Mouse (Mus musculus): ENCODE data around the gene Calcr.
"Not testable (repeated sequence)": the region's sequence is repeated elsewhere in the genome, so short reads cannot be mapped to it uniquely, and the experiment has no call there.

Calcr gene

DNA sequence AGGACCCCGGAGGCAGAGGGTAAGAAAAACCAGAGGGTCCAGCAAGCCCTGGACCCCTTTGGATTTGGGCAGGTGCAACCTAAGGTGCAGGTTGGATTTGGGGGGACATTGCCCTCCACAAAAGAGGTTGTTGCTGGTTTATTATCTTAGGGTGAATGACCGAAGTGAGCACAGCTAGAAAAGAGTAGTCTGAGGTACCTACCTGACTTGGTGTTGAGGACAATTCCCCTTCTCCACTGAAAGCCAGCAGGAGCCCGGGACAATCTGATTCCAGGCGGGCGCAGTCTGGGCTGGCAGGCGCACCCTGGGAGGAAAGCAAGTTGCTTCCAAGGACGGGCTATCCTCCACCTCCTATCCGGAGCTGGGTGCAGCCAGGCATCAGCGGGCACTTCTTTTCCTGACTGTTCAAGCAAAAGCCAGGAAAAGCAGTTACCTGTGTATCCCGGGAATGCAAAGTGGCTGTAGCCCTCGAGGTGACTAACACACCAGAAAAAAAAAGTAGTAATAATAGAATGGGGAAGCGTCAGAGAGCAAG, at the start of gene Calcr:
Gene Calcr, minus strand, starts transcription at position 485 of the 535 bp plus-strand sequence.
- DNase-seq (ENCODE audit: low read depth, low spot score): no peak

DNA sequence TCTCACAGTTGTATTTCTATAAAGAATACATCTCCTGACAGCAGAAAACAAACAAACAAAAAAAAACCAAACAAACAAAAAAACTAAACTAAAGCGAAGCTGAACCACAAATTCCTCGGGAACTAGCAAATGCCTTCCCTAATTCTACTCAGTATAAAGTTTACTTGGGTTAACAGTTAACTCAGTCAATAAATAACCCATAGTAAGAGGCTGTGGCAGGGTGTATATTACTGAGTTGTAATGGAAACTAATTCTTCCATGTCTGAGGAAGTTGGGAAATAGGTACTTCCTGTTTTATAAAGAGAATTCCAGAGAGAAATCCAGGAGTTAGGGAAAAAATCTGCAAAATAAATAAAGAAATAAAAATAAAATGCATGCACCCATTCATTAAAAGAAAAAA, 3.0 kb upstream of the Calcr start:
- no peak for DNase-seq (ENCODE audit: low read depth, low spot score)

DNA sequence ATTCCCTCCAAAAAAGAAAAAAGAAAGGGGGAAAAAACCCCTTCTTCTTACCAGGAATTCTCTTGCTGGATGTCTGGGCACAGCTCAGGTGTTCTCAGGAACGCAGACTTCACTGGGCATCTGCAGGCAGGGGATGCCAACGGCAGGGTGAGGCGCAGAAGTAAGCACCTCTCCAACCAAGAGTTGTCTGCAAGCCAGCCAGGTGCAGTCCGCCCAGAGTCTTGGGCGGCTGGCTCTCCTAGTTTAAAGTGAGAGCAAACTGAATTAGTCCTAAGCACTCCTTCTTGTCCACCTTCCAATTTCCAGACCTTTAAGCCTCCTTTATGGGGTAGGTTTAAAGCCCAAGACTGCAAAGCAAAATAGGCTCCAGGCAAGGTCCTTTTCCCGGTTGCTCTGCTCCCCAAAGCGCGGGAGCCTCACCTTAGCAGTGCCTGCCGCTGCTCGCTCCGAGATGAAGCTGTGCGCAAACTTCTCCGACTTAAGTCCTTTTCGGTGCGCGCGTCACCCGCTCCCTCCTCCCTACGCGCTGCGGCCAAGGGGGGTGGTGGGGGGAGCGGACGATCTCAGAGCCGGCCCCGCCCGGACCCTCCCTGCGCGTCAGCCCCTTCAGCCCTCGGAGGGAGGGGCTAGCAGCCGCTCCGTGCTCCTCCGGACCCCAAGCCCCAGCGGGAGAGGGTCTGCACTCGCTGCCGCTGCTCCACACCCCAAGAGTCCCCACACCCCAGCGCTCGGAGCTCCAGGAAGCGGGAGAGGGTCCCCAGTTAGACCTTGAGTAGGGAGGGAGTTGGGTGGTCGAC, 1.1 kb downstream of the Calcr start:
- DNase-seq (ENCODE audit: low read depth, low spot score): peak; percentile 23

DNA sequence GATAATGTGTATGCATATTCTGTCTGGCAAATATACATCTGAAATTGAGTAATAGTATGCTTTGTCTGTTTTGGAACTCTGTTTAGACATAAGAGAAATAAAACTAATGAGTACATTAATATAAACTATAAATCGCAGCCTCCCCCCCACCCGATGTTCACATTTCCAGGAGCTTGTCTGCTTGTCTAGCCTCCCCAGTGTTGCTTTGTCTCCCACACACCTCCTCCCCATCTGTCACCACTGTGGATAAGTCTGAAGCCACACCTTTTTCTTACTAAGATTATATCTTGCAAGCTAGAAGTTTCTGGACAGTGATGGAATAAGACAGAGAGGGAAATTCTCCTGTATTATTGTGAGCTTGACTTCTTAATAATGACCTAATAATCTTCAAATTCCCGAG, 12.9 kb downstream of the Calcr start:
- peak; percentile 44 for DNase-seq (ENCODE audit: low read depth, low spot score)

DNA sequence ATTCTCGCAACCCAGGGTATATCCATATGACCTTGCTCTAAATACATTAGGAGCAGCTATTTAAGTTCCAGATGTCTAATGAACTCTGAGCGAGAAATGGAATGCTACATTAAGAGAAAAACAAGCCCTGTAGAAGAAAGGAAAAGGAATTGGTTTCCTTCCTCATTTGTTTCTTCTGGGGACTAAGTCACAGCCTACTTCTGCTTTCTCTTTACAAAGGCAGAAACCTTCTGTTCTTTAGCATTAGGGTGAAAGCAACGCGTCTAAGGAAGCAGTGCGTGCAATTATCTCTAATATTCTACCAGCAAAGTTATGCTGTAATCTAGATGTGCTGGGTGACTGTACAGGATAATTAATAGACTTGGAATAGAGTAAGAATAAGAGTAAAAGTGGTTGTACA, 14.9 kb downstream of the Calcr start:
- DNase-seq (ENCODE audit: low read depth, low spot score): no peak

DNA sequence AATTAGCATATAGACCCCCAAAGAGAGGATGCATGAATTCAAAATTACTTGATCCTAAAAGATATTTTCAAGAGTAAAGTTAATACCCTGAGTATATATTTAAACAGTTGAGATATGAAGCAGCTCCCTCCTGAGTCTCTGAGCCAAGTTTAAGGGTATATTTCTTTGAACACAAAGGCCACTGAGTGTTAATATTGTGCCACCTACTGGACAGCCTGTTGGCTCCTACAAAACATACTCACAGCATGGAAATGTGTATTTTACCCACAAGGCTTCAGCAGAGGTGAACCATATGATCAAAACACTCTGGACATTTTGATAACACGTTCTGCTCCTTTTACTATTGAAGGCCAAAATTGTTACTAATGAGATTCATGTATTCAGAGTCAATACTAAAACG, 19.0 kb downstream of the Calcr start:
- DNase-seq (ENCODE audit: low read depth, low spot score): peak; percentile 11

DNA sequence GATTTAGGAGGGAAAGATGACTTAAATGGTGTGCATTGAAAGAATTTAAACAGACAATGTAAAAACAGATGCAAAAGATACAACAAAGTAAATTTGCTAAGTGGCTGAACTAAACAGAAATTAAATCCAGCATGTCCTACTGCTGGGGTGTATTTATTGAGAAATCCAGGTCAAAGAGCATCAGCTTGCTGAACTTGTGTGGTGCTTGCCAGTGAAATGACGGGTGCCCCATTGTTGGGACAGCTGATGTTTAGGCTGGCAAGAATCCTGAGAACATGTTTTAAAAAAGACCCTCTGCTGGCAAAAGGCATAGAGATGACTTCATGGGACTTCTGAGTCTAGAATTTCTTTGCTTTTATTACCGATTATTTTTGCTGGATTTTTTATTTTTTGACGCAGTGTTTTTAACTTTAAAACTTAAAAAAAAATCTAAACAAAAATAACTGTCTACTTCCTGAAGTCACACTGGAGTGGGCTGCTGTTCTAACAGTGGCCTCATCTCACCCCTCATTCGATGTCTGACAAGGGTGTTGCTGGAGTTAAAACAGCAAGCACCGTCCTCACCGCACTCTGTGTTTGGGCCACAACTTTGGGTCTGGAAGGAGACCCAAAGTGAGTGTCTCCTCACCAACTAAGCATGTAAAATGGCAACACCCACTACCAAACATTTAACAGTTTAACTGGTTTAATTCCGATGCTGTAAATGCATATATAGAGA, 22.4 kb downstream of the Calcr start:
- no peak for DNase-seq (ENCODE audit: low read depth, low spot score)

DNA sequence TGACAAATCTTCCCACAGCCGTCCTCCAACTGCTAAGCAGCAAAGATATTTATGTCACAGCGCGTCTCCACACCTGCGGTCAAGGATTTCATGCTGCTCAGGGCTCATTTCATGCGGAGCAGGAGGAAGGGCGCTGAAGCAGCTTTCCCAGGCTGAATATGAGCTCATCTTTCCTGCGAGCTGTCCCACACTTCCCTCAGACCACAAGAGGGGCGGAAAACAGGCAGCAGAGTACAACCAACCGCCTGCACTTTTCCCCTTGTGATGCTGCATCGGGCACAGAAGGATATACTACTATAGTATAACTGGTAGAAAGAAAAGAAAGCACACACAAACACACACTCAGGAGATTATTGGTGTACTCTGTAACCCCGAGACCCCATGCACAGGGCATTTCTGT, 23.2 kb downstream of the Calcr start:
- DNase-seq (ENCODE audit: low read depth, low spot score): no peak

DNA sequence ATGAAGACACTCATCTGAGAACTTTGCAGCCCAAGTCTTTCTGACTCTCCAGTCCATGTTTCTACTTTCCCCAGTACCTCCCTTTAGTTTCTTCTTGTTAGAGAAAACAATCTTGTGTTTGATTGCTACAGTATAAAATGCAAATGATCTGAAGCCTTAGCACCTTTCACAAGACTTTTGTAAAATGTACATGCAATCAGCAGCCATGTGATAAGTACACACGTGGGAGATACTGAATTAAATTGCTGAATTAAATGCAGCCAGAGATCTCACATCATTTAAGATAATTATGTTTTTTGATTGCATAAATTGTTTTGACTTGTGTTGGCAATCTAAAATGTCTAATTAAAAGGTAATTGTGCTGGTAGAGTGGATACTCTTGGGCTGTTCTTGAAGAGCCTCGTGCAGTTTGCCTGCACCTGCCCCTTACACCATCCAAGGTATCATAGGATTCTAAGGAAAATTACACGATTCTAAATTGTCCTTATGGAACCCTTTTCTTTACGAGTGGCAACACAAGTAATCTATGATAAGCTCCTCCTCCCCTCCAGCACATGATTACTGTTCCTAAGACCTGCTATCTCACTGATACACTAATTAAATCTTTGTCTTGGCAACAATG, 34.2 kb downstream of the Calcr start:
- DNase-seq (ENCODE audit: low read depth, low spot score): no peak

DNA sequence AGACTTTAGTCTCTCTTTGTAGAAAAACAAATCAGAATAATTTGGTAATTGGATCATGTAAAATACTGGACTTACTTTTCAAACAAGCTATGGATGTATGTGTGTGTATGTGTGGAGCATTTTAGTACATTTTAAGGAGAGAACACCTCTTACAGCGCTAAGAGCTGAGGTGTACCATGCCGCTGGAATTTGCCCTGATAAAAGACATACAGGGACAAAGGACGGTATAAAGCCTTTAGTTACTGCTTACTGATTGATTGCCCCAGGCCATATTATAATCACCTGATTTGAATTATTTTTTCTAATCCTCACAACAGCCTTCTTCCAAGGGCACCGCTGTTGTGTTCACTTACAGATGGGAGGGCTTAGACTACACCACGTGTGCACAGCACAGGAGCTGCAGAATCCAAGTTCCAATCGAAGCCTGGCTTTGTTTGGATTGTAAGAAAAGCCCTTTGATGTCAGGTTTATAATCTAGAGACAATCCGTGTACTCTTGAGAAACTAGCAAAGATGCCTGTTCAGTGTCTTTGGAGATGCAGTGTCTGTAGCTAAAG, 76.3 kb downstream of the Calcr start:
- DNase-seq (ENCODE audit: low read depth, low spot score): no peak

DNA sequence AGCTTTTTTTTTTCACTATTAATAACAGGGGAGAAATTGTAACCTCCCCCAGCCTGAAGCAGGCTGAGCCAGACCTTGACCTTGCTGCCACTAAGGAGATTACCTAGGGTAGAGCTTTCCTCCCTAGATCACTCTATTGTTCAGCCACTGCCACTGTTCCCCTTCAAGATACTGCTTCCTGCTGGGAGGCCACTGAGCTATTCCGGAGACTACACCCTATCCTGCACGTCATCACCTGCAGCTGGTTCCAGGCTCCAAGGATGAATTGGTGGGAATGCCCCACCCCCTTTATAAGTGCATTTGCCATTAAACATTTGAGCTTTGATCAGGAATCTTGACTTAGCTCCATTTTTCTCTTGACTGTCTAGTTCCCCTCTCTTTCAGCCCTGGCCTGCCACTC, 86.2 kb downstream of the Calcr start:
- not testable (repeated sequence) for DNase-seq (ENCODE audit: low read depth, low spot score)

DNA sequence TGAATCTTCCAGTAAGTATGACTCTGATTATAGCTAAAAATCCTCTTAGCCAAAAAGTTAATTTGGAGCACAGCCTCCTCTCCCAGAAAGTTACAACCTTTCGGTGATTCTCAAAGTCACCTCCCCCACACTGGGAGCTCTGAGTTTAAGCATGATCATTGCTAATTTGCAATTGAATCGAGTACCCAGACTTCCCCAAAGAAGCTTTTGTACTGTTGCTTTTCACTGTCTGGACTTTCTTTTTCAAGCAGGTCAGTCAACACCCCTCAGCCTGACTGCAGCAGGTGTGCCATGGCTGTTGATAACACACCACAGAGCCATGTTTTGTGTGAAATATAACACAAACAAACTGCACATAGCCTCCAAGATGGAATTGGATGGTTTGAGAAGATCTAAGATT, 86.7 kb downstream of the Calcr start:
- DNase-seq (ENCODE audit: low read depth, low spot score): no peak

DNA sequence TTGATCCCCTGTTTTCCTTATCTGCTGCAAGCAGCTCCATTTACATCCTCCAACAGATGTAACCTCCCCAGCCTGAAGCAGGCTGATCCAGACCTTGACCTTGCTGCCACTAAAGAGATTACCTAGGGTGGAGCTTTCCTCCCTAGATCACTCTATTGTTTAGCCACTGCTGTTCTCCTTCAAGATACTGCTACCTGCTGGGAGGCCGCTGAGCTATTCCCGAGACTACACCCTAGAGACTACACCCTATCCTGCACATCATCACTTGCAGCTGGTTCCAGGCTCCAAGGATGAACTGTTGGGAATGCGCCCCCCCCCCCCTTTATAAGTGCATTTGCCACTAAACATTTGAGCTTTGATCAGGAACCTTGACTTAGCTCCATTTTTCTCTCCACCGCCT, 92.6 kb downstream of the Calcr start:
- not testable (repeated sequence) for DNase-seq (ENCODE audit: low read depth, low spot score)

DNA sequence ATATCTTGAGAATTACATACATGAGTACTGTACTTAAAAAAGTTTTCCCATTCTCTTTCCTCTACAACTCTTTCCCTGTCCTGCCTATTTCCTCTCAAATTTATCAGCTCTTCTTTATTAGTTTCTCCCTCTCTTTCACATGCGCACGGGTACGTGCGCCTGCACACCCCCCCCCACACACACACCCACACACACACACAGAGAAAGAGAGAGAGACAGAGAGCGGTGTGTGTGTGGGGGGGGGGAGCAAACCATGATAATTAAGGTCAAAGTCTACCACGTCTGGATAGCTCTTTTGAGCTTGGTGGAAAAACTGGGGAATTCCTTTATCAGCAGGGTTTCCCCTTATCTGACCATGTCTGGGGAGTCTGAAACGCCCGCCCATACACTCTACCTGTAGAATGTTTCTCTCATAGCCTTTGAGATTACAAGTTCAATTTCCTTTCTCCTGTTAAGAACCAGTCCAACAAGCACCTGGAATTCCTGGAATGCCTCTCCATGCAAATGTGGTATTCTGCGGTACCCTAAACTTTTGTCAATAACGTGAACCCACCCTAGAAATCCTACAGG, 100.3 kb downstream of the Calcr start:
- DNase-seq (ENCODE audit: low read depth, low spot score): no peak

DNA sequence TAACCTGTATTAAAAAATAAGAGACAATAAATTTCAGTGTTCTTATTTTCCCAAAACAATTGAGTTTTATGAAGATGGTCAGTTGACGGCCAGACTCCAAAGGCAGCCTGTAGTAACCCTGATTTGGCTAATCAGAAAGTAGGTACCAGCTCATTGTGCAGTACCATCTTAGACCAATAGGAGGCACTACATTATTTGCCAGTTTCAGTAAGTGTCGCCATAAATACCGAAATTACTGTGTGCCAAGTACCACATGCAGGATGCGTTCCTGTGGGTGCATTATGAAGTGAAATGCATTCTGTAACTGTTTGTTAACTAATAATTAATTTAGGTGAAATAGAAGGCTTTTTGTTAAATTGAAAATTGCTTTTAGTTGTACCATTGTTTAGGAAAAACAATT, 106.1 kb downstream of the Calcr start:
- DNase-seq (ENCODE audit: low read depth, low spot score): no peak

Measured in brain, adult 2 months (tissue).